Mouse (Mus musculus): ENCODE results near the gene Sag.

GRCm38 (mm10) chr1:87773336-87773735, 30.1 kb upstream of the Sag start:
- TF ChIP-seq EP300 (IDR thresholded peaks at IDR 0.05; ENCODE audit: insufficient read depth, low read depth, low read length) = no peak
- no peak for TF ChIP-seq CTCF (IDR thresholded peaks at IDR 0.05; ENCODE audit: low read depth, low read length)
- no peak for TF ChIP-seq POLR2A (IDR thresholded peaks at IDR 0.05; ENCODE audit: insufficient read depth, low read length)

All from ES-Bruce4 (cell line).